Mouse (Mus musculus): ENCODE data around the gene Hcar2.

Gene Hcar2

GRCm38 (mm10) chr5:123865365-123865764 lies at the start of gene Hcar2:
Hcar2 (minus strand) TSS chr5:123865499.
- DNase-seq, result no peak

- DNase-seq, result no peak
Measured at GRCm38 (mm10) chr5:123914852-123915251, 49.6 kb upstream of the Hcar2 start.

DNA sequence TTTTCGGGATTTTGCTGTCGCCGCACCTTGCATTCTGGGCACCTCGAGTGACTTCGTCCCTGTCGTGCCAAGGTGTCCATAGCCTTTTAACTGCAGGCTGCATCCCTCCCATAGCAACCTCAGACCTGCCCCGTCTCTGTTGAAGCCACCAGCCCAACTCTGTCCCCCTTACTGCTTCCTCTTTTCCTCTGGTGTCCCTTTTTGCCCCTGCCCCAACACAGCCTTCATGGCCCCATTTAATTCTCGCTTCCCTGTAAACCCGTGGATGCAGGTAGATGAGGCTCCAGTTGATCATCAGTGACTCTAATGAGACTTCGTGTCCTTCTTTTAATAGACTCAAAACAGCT lies 42.3 kb upstream of the Hcar2 start:
- DNase-seq, result no peak

- DNase-seq, result peak; percentile 100
Measured at GRCm38 (mm10) chr5:123906976-123907630, 41.8 kb upstream of the Hcar2 start, which contains the start of gene Denr. Denr (plus strand) TSS chr5:123907175.

GRCm38 (mm10) chr5:123906146-123906975 lies 41.1 kb upstream of the Hcar2 start:
- no peak for DNase-seq

DNA sequence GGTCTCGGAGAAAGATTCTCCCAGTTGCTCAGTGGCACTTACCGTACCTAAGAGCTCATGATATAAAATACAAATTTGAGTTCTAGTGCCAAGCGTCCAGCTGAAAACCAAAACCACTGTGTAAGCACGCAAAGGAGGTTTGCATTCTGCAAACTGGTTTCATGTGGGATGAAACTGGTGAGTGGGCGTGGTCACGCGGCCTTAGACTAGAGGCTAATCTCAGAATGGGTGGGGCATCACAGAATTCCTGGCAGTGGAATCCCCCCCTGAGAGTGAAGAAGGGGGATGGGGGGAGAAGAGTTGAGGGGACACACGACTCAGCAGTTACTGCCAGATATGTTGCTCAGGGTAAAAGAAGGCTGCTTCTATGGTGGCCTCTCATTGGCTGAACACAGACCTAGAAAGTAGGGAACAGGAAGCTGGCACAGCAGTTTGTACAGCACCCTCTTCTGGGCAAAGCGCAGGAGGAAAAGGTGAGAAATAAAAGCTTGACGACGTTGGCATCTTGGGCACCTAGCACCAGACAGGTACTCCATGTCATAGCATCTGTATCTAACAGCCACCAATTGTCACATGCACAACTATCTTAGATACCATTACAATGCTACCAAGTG lies 38.9 kb upstream of the Hcar2 start:
- DNase-seq, result no peak

DNA sequence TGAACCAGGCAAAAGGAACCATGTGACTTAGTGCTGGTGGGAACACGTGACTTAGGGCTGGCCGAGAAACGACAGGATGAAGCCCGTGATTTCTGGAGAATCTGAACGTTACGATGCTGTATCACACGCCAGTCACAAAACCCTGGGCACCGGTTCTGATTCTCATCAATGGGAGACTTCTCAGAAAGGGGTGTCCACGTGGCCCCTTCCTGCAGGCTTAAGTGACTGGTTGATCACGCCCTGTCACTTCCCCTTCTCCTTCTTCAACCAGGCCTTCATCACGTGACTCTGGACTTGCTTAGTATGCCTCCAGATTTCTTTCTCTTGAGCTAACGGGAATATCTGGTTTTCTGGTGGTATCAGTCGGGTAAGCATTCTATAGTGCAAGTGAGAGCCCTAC lies 32.1 kb upstream of the Hcar2 start:
- no peak for DNase-seq

DNA sequence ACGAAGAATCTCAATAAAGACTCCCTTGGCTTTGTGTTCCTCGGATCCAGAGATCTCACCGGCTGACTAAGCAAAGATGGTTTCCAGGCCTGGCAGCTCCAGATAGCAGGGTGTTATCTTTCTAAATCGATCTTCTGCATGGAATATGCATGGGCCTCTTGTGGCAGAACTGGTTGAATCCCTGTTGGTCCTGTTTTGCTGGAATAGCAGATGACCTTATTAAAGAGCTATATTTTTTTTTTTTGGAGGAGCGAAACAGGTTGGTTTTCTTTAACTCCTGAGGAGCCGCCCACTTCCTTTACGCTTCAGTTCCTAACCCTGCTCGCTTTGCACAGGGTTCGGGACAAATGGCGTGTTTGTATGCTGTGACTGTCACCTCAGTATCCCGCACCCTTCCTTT lies 31.1 kb upstream of the Hcar2 start:
- no peak for DNase-seq

GRCm38 (mm10) chr5:123893520-123893919 lies 28.2 kb upstream of the Hcar2 start:
- DNase-seq, result no peak

- DNase-seq, result peak in 1 of 2 experiments; percentile 47
Measured at GRCm38 (mm10) chr5:123891669-123892068, 26.4 kb upstream of the Hcar2 start.

DNA sequence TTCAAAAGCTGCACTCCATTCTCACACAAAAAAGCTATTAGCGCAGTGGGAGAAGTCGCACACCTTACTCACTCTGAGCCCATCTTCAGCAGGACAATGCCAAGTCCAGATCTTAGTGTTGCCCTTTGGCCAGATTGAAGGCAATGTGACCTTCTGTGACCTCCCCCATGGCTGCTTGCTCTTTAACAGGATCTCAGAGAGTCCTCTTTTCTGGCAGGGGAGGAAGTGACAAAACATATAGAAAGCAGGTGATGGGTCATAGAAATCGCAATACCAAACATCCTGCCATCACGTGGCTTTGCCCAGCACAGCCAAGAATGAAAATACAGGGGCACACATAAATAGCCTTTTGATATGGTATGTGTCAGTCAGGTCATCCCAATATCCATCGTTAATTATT lies 25.7 kb upstream of the Hcar2 start:
- no peak for DNase-seq

DNA sequence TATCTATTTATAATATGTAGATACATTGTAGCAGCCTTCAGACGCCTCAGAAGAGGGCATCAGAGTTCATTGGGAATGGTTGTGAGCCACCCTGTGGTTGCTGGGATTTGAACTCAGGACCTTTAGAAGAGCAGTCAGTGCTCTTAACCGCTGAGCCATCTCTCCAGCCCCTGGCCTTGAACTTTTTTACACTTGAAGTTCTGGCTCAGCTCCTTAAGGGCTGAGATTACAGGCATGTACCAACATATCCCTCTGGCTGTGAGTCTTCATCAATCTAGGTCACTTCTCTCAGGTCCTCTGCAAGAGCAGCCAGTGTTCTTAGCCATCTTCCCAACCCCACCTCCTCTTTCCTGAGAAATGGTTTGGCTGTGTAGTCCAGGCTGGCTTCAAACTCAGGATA lies 25.0 kb upstream of the Hcar2 start:
- DNase-seq, result no peak

GRCm38 (mm10) chr5:123886365-123886764 lies 21.1 kb upstream of the Hcar2 start:
- no peak for DNase-seq

DNA sequence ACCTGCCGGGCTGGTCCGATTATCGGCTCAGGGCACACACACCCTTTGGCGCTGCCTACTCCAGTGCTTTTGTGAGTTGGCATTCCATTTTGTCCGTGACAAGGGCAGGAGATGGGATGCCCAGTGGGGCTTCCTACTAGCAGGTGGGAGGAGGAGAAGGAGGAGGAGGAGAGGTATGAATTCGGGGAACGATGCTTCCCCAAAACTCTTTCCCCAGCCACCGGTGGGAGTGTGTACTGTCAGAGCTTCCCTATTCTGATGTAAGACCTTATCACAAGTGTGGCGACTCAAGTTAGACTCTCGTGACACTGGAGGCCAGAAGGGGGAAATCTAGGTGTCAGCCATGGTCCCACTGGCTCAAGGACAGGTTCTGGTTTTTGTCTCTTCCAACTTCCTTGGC lies 19.0 kb upstream of the Hcar2 start:
- no peak for DNase-seq

- DNase-seq, result no peak
Measured at GRCm38 (mm10) chr5:123883891-123884290, 18.6 kb upstream of the Hcar2 start.

- no peak for DNase-seq
Measured at GRCm38 (mm10) chr5:123880778-123881177, 15.5 kb upstream of the Hcar2 start.

- no peak for DNase-seq
Measured at GRCm38 (mm10) chr5:123879928-123880327, 14.6 kb upstream of the Hcar2 start, which contains the start of gene Hcar1. Hcar1 (minus strand) TSS chr5:123880020.

- no peak for DNase-seq
Measured at GRCm38 (mm10) chr5:123878056-123878455, 12.8 kb upstream of the Hcar2 start.

GRCm38 (mm10) chr5:123874177-123874576 lies 8.9 kb upstream of the Hcar2 start:
- DNase-seq, result no peak

GRCm38 (mm10) chr5:123869615-123870014 lies 4.3 kb upstream of the Hcar2 start:
- DNase-seq, result no peak

- no peak for DNase-seq
Measured at GRCm38 (mm10) chr5:123866457-123866856, 1.2 kb upstream of the Hcar2 start.

GRCm38 (mm10) chr5:123863934-123864333 lies 1.4 kb downstream of the Hcar2 start:
- DNase-seq, result no peak

DNA sequence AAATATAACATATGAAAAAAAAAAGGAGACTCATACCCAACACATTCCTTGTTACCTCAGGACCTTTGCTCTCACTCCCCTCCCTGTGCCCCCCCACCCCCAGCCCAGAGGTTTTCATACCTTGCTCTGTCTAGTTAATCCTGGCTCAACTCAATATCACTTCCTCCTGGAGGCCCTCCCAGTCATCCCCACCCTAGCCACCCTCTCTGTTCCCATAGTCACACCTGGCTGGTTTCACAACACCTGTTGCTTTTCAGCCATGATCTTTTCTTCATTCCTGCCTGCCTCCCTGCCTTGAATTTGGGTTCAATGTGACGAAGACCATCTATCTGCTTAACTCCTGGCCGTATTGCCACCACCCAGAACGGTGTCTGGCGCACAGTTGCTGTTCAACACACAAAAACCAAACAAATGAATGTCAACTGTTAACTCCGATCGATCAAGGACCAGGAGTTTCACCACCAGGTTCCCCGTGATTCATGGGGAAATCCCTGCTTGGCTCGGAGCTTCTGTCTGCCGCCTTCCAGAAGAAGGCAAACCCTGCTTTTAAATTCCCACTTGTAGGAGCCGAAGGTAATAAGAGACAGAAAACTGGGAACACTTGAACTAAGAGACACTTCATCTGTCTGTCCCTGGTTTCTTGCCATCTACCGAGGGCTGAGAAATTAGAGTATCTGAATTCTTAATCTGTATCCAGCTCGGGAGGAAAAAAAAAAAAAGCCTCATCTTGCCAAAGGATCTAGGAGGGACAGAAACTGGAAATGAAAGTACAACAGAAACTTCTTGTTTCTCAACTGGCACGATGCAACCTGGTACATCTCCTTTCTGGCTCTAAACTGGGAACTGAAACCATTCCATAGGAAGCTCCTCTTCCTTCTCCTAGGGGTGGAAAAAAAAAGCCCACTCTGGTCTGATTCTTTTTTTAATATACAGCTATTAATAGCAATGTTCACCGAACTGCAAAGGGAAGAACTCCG lies 2.6 kb downstream of the Hcar2 start:
- DNase-seq, result no peak
